Mouse (Mus musculus): ENCODE results near the gene Fmo6.

- no peak for TF ChIP-seq GATA1 (IDR thresholded peaks at IDR 0.05; ENCODE audit: low read length)
- no peak for TF ChIP-seq TAL1 (IDR thresholded peaks at IDR 0.05; ENCODE audit: low read length)
Observed at GRCm38 (mm10) chr1:162934374-162935012, 2.8 kb downstream of the Fmo6 start.
